Mouse (Mus musculus) ES-Bruce4 (cell line): Measurements from ENCODE around the gene Mgat3.

Source experiments
- CTCF ChIP-seq: IDR thresholded peaks from one replicate; pipeline ENCODE4 v1.8.1; 2011; ENCODE audit warnings: low read depth, low read length
- POLR2A ChIP-seq: IDR thresholded peaks from one replicate; pipeline ENCODE4 v1.8.1; 2011; ENCODE audit warnings: low read length; ENCODE audit not compliant: insufficient read depth

- TF ChIP-seq CTCF (no peak), POLR2A (no peak)
Measured at GRCm38 (mm10) chr15:80131421-80131820, 42.1 kb upstream of the Mgat3 start.
